Mouse (Mus musculus) ES-E14 (cell line): Measurements from ENCODE around the gene Rora.

Experiments used
- CHD2 ChIP-seq: IDR thresholded peaks from 2 replicates; pipeline ENCODE4 v1.6.1; 2014; ENCODE audit warnings: mild to moderate bottlenecking, low read depth, low read length, inconsistent platforms
- HCFC1 ChIP-seq: IDR thresholded peaks from 2 replicates; pipeline ENCODE4 v1.6.1; 2012; ENCODE audit warnings: low read length, inconsistent platforms, borderline replicate concordance; ENCODE audit not compliant: insufficient read depth
- MAFK ChIP-seq: IDR thresholded peaks from 2 replicates; pipeline ENCODE4 v1.6.1; 2014; ENCODE audit warnings: mild to moderate bottlenecking, low read depth, low read length, inconsistent platforms; ENCODE audit not compliant: insufficient read depth
- ZC3H11A ChIP-seq: IDR thresholded peaks from 2 replicates; pipeline ENCODE4 v1.6.1; 2012; ENCODE audit warnings: low read depth, mild to moderate bottlenecking, inconsistent platforms, low read length, borderline replicate concordance
- ZNF384 ChIP-seq: IDR thresholded peaks from 2 replicates; pipeline ENCODE4 v1.6.1; 2012; ENCODE audit warnings: low read depth, low read length, inconsistent platforms

GRCm38 (mm10) chr9:69008706-69009105, 355.1 kb downstream of the Rora start:
- TF ChIP-seq CHD2 = no peak
- no peak for TF ChIP-seq ZNF384
- no peak for TF ChIP-seq HCFC1
- no peak for TF ChIP-seq MAFK
- TF ChIP-seq ZC3H11A = no peak
